Mouse (Mus musculus) left cerebral cortex, postnatal 25 days (tissue): ENCODE measurements around the gene Elmo1. TPM values are rescaled to one million over a fixed set of nuclear protein-coding genes. Genes with fewer than 3 reads are reported as not detected.

Experiments used
- DNase-seq, 2 experiments: peaks; one replicate each; pipeline ENCODE4 v3.0.0; 2022; ENCODE audit warnings: low spot score in 2 of 2, mixed read lengths in 1 of 2
- intact Hi-C: fragments of 180-260 bp; cut with DNase I; formaldehyde crosslinking; loops from one replicate; pipeline ENCODE4 v1.15.1; 2025
- total RNA-seq, 2 experiments: library from RNA; stranded (reverse); gene quantifications; 2 replicates each; pipeline ENCODE4 v1.2.3; 2021

Elmo1 gene
- total RNA-seq, 2 experiments from 2014 or later = 58.4 to 67.7 TPM

GRCm38 (mm10) chr13:20516096-20516495 lies 425.7 kb downstream of the Elmo1 start:
- DNase-seq = no peak
- intact Hi-C loops = no loop called here

- intact Hi-C loops = no loop called here
- DNase-seq = no peak
These were observed 427.3 kb downstream of the Elmo1 start for GRCm38 (mm10) chr13:20517702-20518101.

GRCm38 (mm10) chr13:20521492-20521891 lies 431.1 kb downstream of the Elmo1 start:
- intact Hi-C loops = no loop called here
- no peak for DNase-seq

- intact Hi-C loops = no loop called here
- no peak for DNase-seq
These were observed 433.3 kb downstream of the Elmo1 start for GRCm38 (mm10) chr13:20523671-20524070.

GRCm38 (mm10) chr13:20525844-20526243 lies 435.4 kb downstream of the Elmo1 start:
- intact Hi-C loops = no loop called here
- no peak for DNase-seq

GRCm38 (mm10) chr13:20537053-20537452 lies 446.7 kb downstream of the Elmo1 start:
- DNase-seq = no peak
- intact Hi-C loops = loop anchor here (5.0 kb wide), 1 partner anchor 225 kb away; no protein-coding TSS in a partner anchor

DNA sequence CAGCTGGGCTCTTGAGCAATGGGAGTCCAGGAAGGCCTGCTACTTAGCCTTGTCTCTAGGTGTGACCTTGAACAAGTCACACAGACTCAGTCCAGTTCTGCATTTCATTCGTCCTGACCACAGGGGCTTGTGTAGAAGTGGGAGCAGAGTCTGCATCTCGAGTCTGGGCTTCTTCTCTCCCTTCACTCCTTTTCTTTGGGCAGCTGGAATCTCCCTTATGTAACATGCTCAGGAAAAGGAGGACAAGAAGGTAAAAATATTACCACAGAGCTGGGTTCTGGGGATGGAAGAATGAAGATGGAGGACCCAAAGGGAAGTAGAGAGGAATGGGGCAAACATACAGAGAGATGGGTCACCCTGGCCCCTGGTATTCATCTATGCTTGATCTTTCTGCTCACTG lies 447.1 kb downstream of the Elmo1 start:
- intact Hi-C loops = loop anchor here (5.0 kb wide), 1 partner anchor 225 kb away; no protein-coding TSS in a partner anchor
- peak in 1 of 2 experiments; percentile 60 for DNase-seq

DNA sequence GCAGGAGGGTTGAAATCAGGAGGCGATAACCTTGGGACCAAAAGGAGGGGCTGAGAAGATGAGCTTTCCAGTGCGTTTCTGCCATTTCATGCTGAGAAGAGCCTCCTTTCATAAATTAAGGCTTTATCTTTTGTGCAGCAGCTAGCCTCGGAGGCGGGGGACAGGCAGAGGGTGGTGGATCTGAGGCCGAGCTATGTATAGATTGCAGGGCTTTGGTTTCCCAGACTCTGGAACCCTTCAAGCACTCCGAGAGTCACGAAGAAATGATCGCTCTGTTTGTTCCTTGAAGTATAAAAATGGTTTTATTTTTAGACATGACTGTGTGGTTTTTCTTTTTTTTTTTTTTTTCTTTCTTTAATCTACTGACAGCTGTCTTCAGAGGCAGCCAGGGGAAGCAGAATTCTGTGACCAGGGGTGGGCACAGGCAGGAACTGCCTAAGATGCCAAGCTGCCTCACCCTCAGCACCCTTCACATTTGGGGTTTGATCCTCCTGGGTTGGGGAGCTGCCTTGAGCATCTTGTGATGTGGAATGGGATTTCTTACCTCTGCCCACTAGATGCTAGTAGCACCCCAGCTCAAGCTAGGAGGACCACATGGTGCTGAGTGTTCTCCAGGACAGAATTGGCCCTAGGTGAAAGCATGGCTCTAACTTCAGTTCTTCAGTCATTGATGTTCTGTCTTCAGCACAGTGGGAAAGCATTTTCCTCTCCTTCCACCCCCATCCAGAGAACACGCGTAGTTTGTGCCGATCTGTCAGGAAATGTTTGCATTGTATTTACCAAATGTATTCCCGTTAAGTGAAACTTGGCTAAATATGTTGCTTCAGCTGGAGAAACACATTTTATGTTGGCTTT lies 448.0 kb downstream of the Elmo1 start:
- intact Hi-C loops = loop anchor here (2.0 to 5.0 kb wide), 2 partner anchors 62 to 226 kb away; no protein-coding TSS in a partner anchor
- peak; percentile 59 to 88 for DNase-seq

GRCm38 (mm10) chr13:20539631-20540030 lies 449.2 kb downstream of the Elmo1 start:
- DNase-seq = peak in 1 of 2 experiments; percentile 62
- intact Hi-C loops = loop anchor here (2.0 to 5.0 kb wide), 2 partner anchors 61 to 227 kb away; no protein-coding TSS in a partner anchor

GRCm38 (mm10) chr13:20546568-20547204 lies 456.3 kb downstream of the Elmo1 start:
- intact Hi-C loops = no loop called here

DNA sequence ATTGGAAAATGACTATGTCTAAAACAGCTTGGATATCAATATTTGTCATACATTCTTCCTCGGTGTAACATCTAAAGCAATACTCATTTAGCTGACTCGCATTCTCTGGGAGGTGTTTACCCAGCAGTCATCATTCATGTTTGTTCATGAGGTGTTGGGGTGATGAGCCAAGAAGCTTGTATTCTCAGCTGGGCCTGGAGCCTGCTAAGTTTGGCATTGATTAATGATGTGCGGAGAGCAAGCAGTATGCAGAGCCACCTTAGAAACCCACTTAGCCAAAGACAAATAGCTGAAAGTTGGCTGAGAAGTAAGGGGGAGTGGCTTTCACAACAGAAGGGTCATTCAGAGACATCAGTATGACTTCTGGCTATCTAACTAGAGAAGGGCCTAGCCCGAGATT lies 459.6 kb downstream of the Elmo1 start:
- intact Hi-C loops = no loop called here
- DNase-seq = no peak

More at GRCm38 (mm10) chr13:20546568-20547204, 456.3 kb downstream of the Elmo1 start:
- peak in 1 of 2 experiments; percentile 27 for DNase-seq

DNA sequence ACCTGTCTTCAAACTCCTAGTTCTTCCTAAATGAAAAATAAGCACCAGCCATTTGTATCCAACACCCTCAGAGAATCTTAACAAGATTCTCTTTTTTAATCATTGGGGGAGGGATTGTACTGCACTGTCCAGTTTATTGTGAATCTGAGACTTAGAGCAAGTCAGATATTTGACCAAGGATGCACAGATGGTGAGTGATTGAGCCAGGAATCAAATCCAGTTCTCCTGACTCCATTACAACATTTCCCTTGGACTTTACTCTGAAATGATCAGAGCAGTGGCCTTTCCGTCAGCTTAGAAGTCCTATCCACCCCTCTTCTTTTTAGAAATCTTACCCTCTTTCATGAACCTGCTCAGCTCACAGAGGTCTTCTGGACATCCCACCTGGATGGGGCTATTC lies 461.2 kb downstream of the Elmo1 start:
- intact Hi-C loops = no loop called here
- DNase-seq = no peak

DNA sequence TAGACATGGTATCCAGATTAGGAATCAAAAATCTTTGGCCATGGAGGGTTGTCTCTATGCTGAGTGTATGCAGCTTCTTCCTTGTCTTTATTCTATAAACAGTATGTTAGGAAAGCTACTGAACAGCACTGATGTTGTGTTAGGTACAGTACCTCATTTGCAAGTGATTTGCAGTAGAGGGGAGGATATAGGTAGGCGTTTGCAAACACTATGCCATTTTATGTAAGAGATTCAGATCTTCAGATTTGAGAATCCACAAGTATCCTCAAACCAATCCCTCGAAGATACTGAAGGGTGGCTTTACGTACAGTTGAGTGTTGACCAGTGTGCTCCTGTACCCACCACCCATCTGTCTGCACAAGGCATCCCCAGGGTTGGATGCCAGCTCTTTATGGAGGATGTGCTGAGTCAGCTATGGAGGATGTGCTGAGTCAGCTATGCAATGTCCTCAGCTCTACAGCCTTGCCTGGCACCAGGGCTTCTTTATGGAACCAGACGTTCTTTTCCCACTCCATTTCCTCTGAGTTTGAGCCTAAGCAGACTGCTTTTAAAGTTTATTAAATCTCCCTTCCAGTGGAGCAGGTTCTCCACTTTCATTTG lies 465.6 kb downstream of the Elmo1 start:
- peak in 1 of 2 experiments; percentile 57 for DNase-seq
- intact Hi-C loops = loop anchor here (5.0 kb wide), 2 partner anchors 46 to 79 kb away; no protein-coding TSS in a partner anchor

DNA sequence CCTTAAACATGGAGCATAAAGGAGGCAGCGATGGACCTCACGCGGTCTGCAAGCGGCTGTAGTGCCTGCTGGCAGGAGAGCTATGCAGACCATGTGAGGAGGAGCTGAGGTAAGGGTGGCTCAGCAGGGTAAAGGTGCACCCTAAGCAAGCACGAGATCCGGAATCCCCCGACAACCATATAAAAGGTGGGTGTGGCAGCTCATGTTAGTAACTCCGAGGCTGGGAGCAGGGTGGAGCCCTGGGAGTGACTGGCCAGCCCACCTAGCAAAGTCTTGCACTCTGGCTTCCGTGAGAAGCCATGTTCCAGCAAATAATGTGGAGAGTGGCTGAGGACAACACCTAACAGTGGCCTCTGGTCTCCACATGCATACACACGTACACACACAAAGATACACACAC lies 466.3 kb downstream of the Elmo1 start:
- no peak for DNase-seq
- intact Hi-C loops = loop anchor here (5.0 kb wide), 2 partner anchors 46 to 79 kb away; no protein-coding TSS in a partner anchor

DNA sequence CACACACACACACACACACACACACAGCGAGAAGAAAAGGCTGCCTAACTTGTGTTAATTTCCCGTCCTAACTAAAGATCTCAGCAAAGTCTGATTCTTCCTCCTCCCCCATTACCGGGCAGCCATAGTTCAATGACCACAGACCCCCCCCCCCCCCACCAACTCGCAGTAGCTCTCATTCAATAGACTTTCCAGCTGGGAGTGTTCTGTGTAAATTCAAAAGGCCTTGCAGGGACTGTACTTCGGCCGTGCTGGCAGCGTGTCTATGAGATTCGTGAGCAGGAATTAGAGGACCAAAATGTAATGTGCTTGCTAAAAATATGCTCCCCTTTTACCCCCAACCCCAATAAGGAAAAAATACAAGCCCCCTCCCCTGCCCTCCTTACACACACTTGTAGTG lies 466.8 kb downstream of the Elmo1 start:
- DNase-seq = no peak
- intact Hi-C loops = loop anchor here (5.0 kb wide), 2 partner anchors 45 to 80 kb away; no protein-coding TSS in a partner anchor

DNA sequence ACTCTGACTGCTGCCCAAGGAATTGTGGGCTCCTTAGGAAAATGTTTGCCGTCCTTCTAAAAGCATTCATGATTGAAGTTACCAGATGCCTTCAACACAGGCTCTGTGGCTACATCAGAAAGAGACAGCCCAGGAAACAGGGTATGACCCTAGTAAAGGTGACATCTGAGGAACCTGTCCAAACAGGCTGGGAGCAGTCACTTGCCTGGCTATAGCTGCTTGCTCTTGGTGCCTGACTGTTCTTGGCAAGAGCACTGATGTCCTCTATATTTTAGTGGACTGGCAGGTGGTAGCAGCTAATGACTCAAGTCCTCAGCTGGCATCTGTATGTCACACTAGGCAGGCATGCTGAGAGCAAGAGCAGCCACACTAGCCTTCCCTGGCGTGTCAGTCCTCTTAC lies 468.0 kb downstream of the Elmo1 start:
- DNase-seq = no peak
- intact Hi-C loops = loop anchor here (5.0 kb wide), 2 partner anchors 44 to 81 kb away; no protein-coding TSS in a partner anchor

- DNase-seq = no peak
- intact Hi-C loops = no loop called here
These were observed 474.0 kb downstream of the Elmo1 start for GRCm38 (mm10) chr13:20564414-20564813.

DNA sequence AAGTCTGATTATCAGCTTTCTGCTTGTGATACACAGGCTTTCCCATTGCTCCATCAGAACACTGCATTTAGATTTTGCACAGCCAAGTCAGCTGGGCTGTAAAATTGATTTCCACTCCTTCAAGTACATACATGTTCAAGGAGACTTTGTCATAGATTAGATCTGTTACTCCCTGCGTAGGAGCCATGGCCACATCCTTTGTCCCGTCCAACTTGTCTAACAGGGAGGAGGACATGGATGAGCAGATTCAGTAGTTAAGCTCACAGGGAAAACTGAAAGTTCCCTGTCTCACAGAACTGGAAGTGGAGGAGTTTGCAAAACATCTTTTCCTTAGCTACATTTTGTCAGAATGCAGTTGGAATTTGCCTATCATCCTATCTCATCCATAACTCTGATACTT lies 484.8 kb downstream of the Elmo1 start:
- DNase-seq = no peak
- intact Hi-C loops = no loop called here

- DNase-seq = no peak
- intact Hi-C loops = no loop called here
These were observed 495.5 kb downstream of the Elmo1 start for GRCm38 (mm10) chr13:20585868-20586267.

GRCm38 (mm10) chr13:20586462-20586861 lies 496.1 kb downstream of the Elmo1 start:
- intact Hi-C loops = no loop called here

More at GRCm38 (mm10) chr13:20586462-20586861, 496.1 kb downstream of the Elmo1 start:
- DNase-seq = no peak
